Mouse (Mus musculus) heart, embryonic 11.5 days (tissue): ENCODE data around the gene Pde4b. TPM values are rescaled to one million over a fixed set of nuclear protein-coding genes. Genes with fewer than 3 reads are reported as not detected.
A peak's percentile ranks its signal among the peaks of the same experiment; 100 is the strongest.

Experiments used
- ATAC-seq: fragments of 200-750 bp; cut with Nextera tagmentation; replicated peaks from 2 replicates; pipeline ENCODE4 v1.8.0; 2017; ENCODE audit warnings: moderate library complexity; ENCODE audit not compliant: insufficient number of reproducible peaks, low FRiP score, low TSS enrichment
- H3K27ac ChIP-seq: fragments of 300-500 bp; sonication (generic); 2 replicates; pipeline ENCODE4 v1.5.1; 2014; ENCODE audit warnings: mild to moderate bottlenecking, low read depth, low read length
- H3K27me3 ChIP-seq: fragments of 300-500 bp; sonication (generic); 2 replicates; pipeline ENCODE4 v1.6.1; 2014; ENCODE audit warnings: mild to moderate bottlenecking, low read length, mixed read lengths; ENCODE audit not compliant: control insufficient read depth, insufficient read depth
- H3K36me3 ChIP-seq: fragments of 300-500 bp; sonication (generic); 2 replicates; pipeline ENCODE4 v1.6.1; 2014; ENCODE audit warnings: mild to moderate bottlenecking, low read length, moderate library complexity, mixed read lengths; ENCODE audit not compliant: control insufficient read depth, insufficient read depth
- H3K4me1 ChIP-seq: fragments of 300-500 bp; sonication (generic); 2 replicates; pipeline ENCODE4 v1.6.1; 2014; ENCODE audit warnings: low read length; ENCODE audit not compliant: control insufficient read depth, insufficient read depth
- H3K4me2 ChIP-seq: fragments of 300-500 bp; sonication (generic); 2 replicates; pipeline ENCODE4 v1.6.1; 2014; ENCODE audit warnings: mild to moderate bottlenecking, moderate library complexity
- H3K4me3 ChIP-seq: fragments of 300-500 bp; sonication (generic); 2 replicates; pipeline ENCODE4 v1.5.1; 2014; ENCODE audit warnings: low read depth, low read length
- H3K9ac ChIP-seq: fragments of 300-500 bp; sonication (generic); 2 replicates; pipeline ENCODE4 v1.6.1; 2014; ENCODE audit warnings: mild to moderate bottlenecking, low read depth, low read length, moderate library complexity
- H3K9me3 ChIP-seq: fragments of 300-500 bp; sonication (generic); replicated peaks from 2 replicates; pipeline ENCODE4 v1.6.1; 2016; ENCODE audit warnings: low read length; ENCODE audit not compliant: control insufficient read depth
- WGBS: fragments of 180-500 bp; shearing (Covaris S2); extraction: QIAGEN DNeasy Blood & Tissue Kit; methylation state at CpG from one replicate; pipeline ENCODE4 v1.1.7; 2014; ENCODE audit not compliant: insufficient replicate concordance; 5-methylcytosine and 5-hydroxymethylcytosine counted together
- polyA plus RNA-seq: library from polyadenylated mRNA; unstranded; fragments of >200 nt; fragmentation: Nextera tagmentation; extraction: Ambion mirVana; gene quantifications from 2 replicates; pipeline ENCODE4 v1.2.1, GENCODE M21; 2014

Gene Pde4b
- polyA plus RNA-seq, 1 experiment from 2014 or later = 23.9 TPM

GRCm38 (mm10) chr4:102088235-102088867 is 1.0 kb downstream of the Pde4b start:
- Histone ChIP-seq H3K9ac (peak overlapping the region; percentile 77), H3K4me1 (peaks cover 5% of the 10 kb centered on the region), H3K9me3 (no peaks in the 10 kb centered on the region), H3K27me3 (peaks cover 27% of the 10 kb centered on the region), H3K27ac (no peak overlapping the region), H3K4me2 (peak overlapping the region; percentile 99), H3K4me3 (peak overlapping the region; percentile 72), H3K36me3 (no peaks in the 10 kb centered on the region)
- ATAC-seq = no peak
- 25% methylated on average over 15 of the region's 15 CpGs for WGBS

GRCm38 (mm10) chr4:102095851-102096250 is 8.5 kb downstream of the Pde4b start:
- Histone ChIP-seq H3K36me3 (no peaks in the 10 kb centered on the region), H3K4me2 (no peak overlapping the region), H3K9ac (no peak overlapping the region), H3K27ac (no peak overlapping the region), H3K4me3 (no peak overlapping the region), H3K4me1 (no peaks in the 10 kb centered on the region), H3K27me3 (peaks cover 5% of the 10 kb centered on the region; the same call in 1 of the 2 replicates), H3K9me3 (no peaks in the 10 kb centered on the region)
- no peak for ATAC-seq
- 86% methylated on average over 2 of the region's 2 CpGs for WGBS

DNA sequence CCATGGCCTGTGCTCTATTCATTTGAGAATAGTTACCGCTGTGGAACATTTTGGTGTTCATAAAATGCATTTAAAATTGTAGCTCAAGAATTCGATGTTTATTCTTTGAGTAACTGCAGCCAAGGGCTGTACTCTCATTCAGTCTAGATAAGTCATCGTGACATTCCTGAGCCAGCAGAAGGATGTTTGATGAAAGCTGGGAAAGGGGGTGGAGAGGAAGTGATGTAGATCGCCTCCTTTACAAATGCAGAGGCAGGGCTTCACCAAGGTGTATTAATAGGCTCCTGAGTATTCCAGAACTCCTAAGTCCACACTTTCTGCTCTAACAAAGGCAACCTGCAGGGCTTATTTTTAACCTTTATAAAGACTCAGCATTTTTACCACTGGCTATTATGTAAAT is 14.9 kb downstream of the Pde4b start:
- H3K4me3 ChIP-seq = no peak overlapping the region
- H3K9ac ChIP-seq = no peak overlapping the region
- H3K4me2 ChIP-seq = no peak overlapping the region
- WGBS = 61% methylated on average over 4 of the region's 4 CpGs
- no peak overlapping the region for H3K27ac ChIP-seq
- no peaks in the 10 kb centered on the region for H3K27me3 ChIP-seq
- no peaks in the 10 kb centered on the region for H3K9me3 ChIP-seq
- no peak for ATAC-seq
- H3K36me3 ChIP-seq = no peaks in the 10 kb centered on the region
- no peaks in the 10 kb centered on the region for H3K4me1 ChIP-seq

DNA sequence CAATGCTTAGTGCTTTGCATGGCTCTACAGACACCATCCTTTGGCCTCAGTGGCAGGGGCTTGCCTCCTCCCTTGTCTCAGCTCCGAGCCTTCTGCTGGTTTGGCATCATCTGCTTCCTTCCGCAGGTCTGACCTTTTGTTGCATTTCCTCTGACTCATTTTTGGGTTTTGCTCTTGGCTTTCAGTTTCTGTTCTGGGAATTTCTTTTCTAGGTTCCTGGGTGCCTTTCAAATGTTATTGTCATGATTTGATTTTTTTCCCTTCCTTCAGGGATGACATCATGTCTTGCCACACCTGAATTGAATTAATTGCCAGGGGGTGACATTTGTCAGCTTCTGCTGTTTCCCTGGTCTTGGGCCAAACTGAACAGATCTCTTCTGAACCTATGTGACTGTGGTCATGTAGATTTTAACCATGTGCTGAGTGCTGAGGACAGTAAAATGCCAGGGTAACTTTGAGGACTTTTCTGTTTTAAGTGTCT is 17.2 kb downstream of the Pde4b start:
- H3K27me3 ChIP-seq = no peaks in the 10 kb centered on the region
- H3K4me2 ChIP-seq = no peak overlapping the region
- H3K9ac ChIP-seq = no peak overlapping the region
- no peaks in the 10 kb centered on the region for H3K4me1 ChIP-seq
- 73% methylated on average over 2 of the region's 2 CpGs for WGBS
- H3K36me3 ChIP-seq = no peaks in the 10 kb centered on the region
- H3K9me3 ChIP-seq = no peaks in the 10 kb centered on the region
- no peak for ATAC-seq
- no peak overlapping the region for H3K4me3 ChIP-seq
- no peak overlapping the region for H3K27ac ChIP-seq

- H3K27me3 ChIP-seq = no peaks in the 10 kb centered on the region
- no peaks in the 10 kb centered on the region for H3K9me3 ChIP-seq
- H3K36me3 ChIP-seq = no peaks in the 10 kb centered on the region
- no peak overlapping the region for H3K27ac ChIP-seq
- no peak overlapping the region for H3K4me2 ChIP-seq
- 88% methylated on average over 6 of the region's 6 CpGs for WGBS
- ATAC-seq = no peak
- no peak overlapping the region for H3K4me3 ChIP-seq
- no peaks in the 10 kb centered on the region for H3K4me1 ChIP-seq
- no peak overlapping the region for H3K9ac ChIP-seq
Observed at GRCm38 (mm10) chr4:102106771-102107170, 19.4 kb downstream of the Pde4b start.

DNA sequence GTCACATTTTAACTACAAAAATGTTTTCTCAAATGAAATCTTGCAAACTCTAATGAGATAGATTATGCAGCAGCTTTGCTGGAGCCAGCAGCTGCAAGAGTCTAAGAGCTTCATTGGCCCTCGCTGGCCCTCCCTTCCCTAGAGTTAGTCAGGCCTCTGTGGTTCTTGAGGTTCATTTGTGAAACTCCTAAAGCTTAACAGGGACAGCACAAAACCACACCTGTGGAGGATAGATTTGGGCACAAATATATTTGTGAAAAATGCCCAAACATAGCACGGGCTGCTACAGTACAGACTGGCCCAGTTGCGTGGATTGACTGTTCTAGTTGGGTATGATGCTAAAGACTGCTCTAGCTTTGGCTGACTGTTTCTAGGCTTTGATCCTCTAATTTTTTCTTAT is 32.1 kb downstream of the Pde4b start:
- WGBS = 83% methylated on average over 3 of the region's 3 CpGs
- no peak overlapping the region for H3K4me3 ChIP-seq
- no peaks in the 10 kb centered on the region for H3K4me1 ChIP-seq
- no peaks in the 10 kb centered on the region for H3K9me3 ChIP-seq
- H3K4me2 ChIP-seq = no peak overlapping the region
- H3K27me3 ChIP-seq = no peaks in the 10 kb centered on the region
- no peaks in the 10 kb centered on the region for H3K36me3 ChIP-seq
- H3K27ac ChIP-seq = no peak overlapping the region
- ATAC-seq = no peak
- H3K9ac ChIP-seq = no peak overlapping the region

GRCm38 (mm10) chr4:102136366-102136849 is 49.1 kb downstream of the Pde4b start:
- no peaks in the 10 kb centered on the region for H3K9me3 ChIP-seq
- no peaks in the 10 kb centered on the region for H3K4me1 ChIP-seq
- H3K4me3 ChIP-seq = no peak overlapping the region
- WGBS = 63% methylated on average over 3 of the region's 3 CpGs
- ATAC-seq = no peak
- no peak overlapping the region for H3K4me2 ChIP-seq
- H3K27me3 ChIP-seq = no peaks in the 10 kb centered on the region
- H3K27ac ChIP-seq = no peak overlapping the region
- no peak overlapping the region for H3K9ac ChIP-seq
- no peaks in the 10 kb centered on the region for H3K36me3 ChIP-seq

DNA sequence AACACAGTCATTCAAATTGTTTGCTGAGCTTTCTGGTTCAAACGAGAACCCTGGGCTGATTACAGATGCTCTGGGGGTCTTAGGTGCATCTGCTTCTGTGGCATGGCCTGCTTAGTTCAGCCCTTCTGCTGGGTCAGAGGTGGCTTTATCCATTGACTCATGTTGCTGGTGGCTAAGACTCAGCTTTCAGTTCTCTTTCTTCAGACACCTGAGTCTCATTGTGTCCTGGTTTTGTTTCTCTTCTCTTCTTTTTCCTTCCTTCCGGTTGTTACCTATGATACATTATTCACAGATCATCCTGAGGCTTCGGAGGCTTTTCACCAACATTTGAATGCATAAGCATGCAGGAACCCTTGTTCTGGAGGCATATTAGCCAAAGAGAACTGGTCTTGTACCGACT is 51.0 kb downstream of the Pde4b start:
- 62% methylated on average over 4 of the region's 4 CpGs for WGBS
- no peak overlapping the region for H3K4me2 ChIP-seq
- H3K27me3 ChIP-seq = no peaks in the 10 kb centered on the region
- no peak for ATAC-seq
- no peaks in the 10 kb centered on the region for H3K4me1 ChIP-seq
- H3K27ac ChIP-seq = no peak overlapping the region
- H3K36me3 ChIP-seq = no peaks in the 10 kb centered on the region
- no peak overlapping the region for H3K9ac ChIP-seq
- no peaks in the 10 kb centered on the region for H3K9me3 ChIP-seq
- no peak overlapping the region for H3K4me3 ChIP-seq

- no peak overlapping the region for H3K4me2 ChIP-seq
- no peak overlapping the region for H3K27ac ChIP-seq
- no peaks in the 10 kb centered on the region for H3K9me3 ChIP-seq
- H3K36me3 ChIP-seq = no peaks in the 10 kb centered on the region
- H3K9ac ChIP-seq = no peak overlapping the region
- ATAC-seq = no peak
- H3K27me3 ChIP-seq = no peaks in the 10 kb centered on the region
- H3K4me1 ChIP-seq = no peaks in the 10 kb centered on the region
- WGBS = 90% methylated on average over 3 of the region's 3 CpGs
- H3K4me3 ChIP-seq = no peak overlapping the region
Observed at GRCm38 (mm10) chr4:102141241-102141640, 53.9 kb downstream of the Pde4b start.
